Mouse (Mus musculus) lung, embryonic 15.5 days (tissue): ENCODE data around the gene Prss16. TPM values are rescaled to one million over a fixed set of nuclear protein-coding genes. Genes with fewer than 3 reads are reported as not detected.
A peak's percentile ranks its signal among the peaks of the same experiment; 100 is the strongest.

Experiments used
- ATAC-seq: fragments of 200-750 bp; cut with Nextera tagmentation; 2 replicates; pipeline ENCODE4 v1.8.0; 2017; ENCODE audit warnings: moderate number of reproducible peaks, borderline replicate concordance; ENCODE audit not compliant: low FRiP score, low TSS enrichment; ENCODE audit errors: extremely low read depth
- H3K27ac ChIP-seq: fragments of 300-500 bp; sonication (generic); 2 replicates; pipeline ENCODE4 v1.5.1; 2015; ENCODE audit warnings: moderate library complexity, mild to moderate bottlenecking, inconsistent platforms
- H3K27me3 ChIP-seq: fragments of 300-500 bp; sonication (generic); 2 replicates; pipeline ENCODE4 v1.6.1; 2015; ENCODE audit warnings: inconsistent platforms
- H3K36me3 ChIP-seq: fragments of 300-500 bp; sonication (generic); 2 replicates; pipeline ENCODE4 v1.6.1; 2015; ENCODE audit warnings: inconsistent platforms
- H3K4me1 ChIP-seq: fragments of 300-500 bp; sonication (generic); 2 replicates; pipeline ENCODE4 v1.6.1; 2015; ENCODE audit warnings: inconsistent platforms
- H3K4me2 ChIP-seq: fragments of 300-500 bp; sonication (generic); 2 replicates; pipeline ENCODE4 v1.6.1; 2015; ENCODE audit warnings: inconsistent platforms, mild to moderate bottlenecking, moderate library complexity
- H3K4me3 ChIP-seq: fragments of 300-500 bp; sonication (generic); 2 replicates; pipeline ENCODE4 v1.5.1; 2015; ENCODE audit warnings: mild to moderate bottlenecking, inconsistent platforms
- H3K9ac ChIP-seq: fragments of 300-500 bp; sonication (generic); 2 replicates; pipeline ENCODE4 v1.6.1; 2015; ENCODE audit warnings: inconsistent platforms
- H3K9me3 ChIP-seq: fragments of 300-500 bp; sonication (generic); 2 replicates; pipeline ENCODE4 v1.6.1; 2016; ENCODE audit warnings: inconsistent platforms
- WGBS: fragments of 180-500 bp; shearing (Covaris S2); methylation state at CpG from one replicate; pipeline ENCODE4 v1.1.7; 2015; 5-methylcytosine and 5-hydroxymethylcytosine counted together
- polyA plus RNA-seq: library from polyadenylated mRNA; unstranded; fragments of >200 nt; fragmentation: Nextera tagmentation; extraction: Ambion mirVana; gene quantifications from 2 replicates; pipeline ENCODE4 v1.2.1, GENCODE M21; 2015

The Prss16 gene
- polyA plus RNA-seq, 1 experiment from 2014 or later = 36.4 TPM

DNA sequence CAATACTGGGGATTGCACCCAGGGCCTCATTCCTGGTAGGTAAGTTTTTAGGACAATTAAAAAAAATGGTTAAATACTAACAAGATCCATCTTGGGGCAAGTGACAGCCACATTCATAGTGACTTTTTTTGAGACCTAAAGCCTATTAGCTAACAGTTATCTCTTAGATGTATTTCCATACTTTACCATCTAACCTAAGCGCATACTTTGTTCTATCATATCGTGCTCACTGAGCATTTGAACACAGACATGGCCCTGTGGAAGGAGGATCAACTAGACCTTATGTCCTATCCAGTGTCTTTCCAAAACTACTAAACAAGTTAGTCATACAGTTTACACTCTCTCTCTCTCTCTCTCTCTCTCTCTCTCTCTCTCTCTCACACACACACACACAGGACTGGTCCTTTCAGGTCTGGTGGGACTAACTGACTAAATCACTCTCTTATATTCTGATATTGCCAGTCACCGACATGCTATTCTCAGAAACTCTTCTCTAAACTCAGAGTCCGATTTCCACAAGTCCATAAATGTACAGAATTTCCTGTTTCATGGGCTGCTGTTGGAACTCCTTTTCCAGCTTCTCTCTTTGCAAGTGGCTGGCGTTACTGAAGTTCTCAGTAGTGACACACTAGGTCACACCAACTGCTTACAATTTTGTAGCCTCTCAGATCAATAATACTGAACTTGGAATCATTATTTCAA, 24.4 kb upstream of the Prss16 start:
- H3K9ac ChIP-seq = peak overlapping the region; percentile 46; the same call in 1 of the 2 replicates
- 39% methylated on average over 5 of the region's 5 CpGs for WGBS
- H3K27me3 ChIP-seq = no peaks in the 10 kb centered on the region
- ATAC-seq = no peak
- H3K4me2 ChIP-seq = peak overlapping the region; percentile 73
- H3K4me1 ChIP-seq = peaks cover 32% of the 10 kb centered on the region
- H3K4me3 ChIP-seq = peak overlapping the region; percentile 45
- no peaks in the 10 kb centered on the region for H3K36me3 ChIP-seq
- peak overlapping the region; percentile 93 for H3K27ac ChIP-seq
- H3K9me3 ChIP-seq = no peaks in the 10 kb centered on the region

DNA sequence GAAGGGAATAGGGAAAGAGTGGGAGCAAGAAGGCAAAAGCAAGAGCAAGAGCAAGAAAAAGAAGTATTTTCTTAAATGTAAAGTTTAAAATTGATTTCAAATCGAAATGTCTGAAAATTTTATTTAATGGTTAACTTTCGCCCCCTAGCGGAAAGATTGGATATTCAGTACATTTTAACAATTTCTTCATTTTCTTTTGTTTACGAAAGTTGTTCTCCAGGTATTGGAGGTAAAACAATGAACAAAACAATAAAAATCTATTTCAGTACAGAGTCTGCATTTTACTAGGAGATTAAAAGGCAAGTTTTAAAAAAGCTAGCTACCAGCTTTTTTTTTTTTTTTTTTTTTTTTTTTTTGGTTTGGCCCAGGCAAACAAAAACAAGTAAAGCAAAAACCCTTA, 21.0 kb upstream of the Prss16 start:
- 7% methylated on average over 4 of the region's 4 CpGs for WGBS

DNA sequence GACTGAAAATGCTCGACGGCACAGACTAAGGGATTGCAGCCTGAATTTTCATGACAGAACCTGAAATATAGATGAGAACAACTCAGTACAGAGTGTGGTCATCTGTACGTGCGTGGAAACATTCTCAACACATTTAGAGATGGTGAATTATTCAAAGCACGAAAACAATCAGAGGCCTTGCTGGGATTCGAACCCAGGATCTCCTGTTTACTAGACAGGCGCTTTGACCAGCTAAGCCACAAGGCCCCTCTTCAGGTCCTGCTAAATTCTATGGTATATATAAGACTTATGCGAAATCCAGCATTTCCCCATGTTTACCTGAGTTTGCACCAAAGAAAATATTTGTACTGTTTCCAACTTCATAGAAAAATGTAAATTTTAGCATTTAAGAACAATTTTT, 20.4 kb upstream of the Prss16 start:
- WGBS = 41% methylated on average over 8 of the region's 8 CpGs
- H3K4me1 ChIP-seq = peaks cover 22% of the 10 kb centered on the region; the same call in 1 of the 2 replicates
- no peak overlapping the region for H3K27ac ChIP-seq
- no peak overlapping the region for H3K9ac ChIP-seq
- no peaks in the 10 kb centered on the region for H3K36me3 ChIP-seq
- H3K4me3 ChIP-seq = no peak overlapping the region; the same call in 1 of the 2 replicates
- no peak for ATAC-seq
- H3K4me2 ChIP-seq = no peak overlapping the region; the same call in 1 of the 2 replicates
- no peaks in the 10 kb centered on the region for H3K9me3 ChIP-seq
- no peaks in the 10 kb centered on the region for H3K27me3 ChIP-seq

More for the DNA sequence above, 21.0 kb upstream of the Prss16 start:
- no peak overlapping the region for H3K4me3 ChIP-seq
- H3K9me3 ChIP-seq = no peaks in the 10 kb centered on the region
- no peak overlapping the region for H3K27ac ChIP-seq
- H3K27me3 ChIP-seq = no peaks in the 10 kb centered on the region
- H3K36me3 ChIP-seq = no peaks in the 10 kb centered on the region
- no peak for ATAC-seq
- peaks cover 22% of the 10 kb centered on the region; the same call in 1 of the 2 replicates for H3K4me1 ChIP-seq
- no peak overlapping the region for H3K9ac ChIP-seq
- no peak overlapping the region; the same call in 1 of the 2 replicates for H3K4me2 ChIP-seq

DNA sequence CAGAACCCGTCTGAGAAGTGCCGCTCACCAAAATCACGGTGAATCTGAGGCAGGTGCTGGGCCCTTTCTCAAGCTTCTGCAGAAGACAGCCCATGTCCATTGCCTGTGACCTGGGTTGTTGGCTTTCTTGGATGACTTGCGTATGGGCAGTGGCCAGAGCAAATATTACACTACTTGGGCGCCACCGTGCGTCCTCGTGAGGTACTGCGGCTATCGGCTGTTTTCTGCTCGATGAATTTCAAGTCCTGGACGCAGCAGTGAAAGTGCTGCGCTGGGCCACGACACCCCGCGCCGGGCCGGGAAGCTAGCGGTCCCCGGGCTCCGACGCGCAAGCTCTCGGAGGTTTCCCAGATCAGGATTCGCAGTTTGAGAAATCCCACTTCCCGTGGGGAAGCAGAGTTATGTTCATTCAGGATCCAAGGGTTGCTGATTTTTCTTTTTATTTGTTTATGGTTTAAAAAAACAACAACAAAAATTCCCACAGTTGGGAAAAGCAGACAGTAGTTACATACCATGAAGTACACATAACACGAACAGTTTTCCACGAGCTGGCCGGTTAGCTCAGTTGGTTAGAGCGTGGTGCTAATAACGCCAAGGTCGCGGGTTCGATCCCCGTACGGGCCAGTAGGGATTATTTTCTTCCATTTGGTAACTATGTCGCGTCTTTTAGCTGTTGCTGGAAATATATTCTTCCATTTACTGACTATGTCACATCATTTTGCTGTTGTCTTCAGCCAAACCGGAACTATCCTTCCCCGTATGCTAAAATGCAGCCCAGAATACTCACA, 19.3 kb upstream of the Prss16 start:
- Histone ChIP-seq H3K9ac (peak overlapping the region; percentile 56), H3K9me3 (no peaks in the 10 kb centered on the region), H3K27me3 (no peaks in the 10 kb centered on the region), H3K4me3 (peak overlapping the region; percentile 59), H3K4me1 (peaks cover 18% of the 10 kb centered on the region; the same call in 1 of the 2 replicates), H3K4me2 (peak overlapping the region; percentile 66), H3K36me3 (no peaks in the 10 kb centered on the region), H3K27ac (peak overlapping the region; percentile 91)
- peak; percentile 73 for ATAC-seq
- under 1% methylated on average over 40 of the region's 40 CpGs for WGBS

DNA sequence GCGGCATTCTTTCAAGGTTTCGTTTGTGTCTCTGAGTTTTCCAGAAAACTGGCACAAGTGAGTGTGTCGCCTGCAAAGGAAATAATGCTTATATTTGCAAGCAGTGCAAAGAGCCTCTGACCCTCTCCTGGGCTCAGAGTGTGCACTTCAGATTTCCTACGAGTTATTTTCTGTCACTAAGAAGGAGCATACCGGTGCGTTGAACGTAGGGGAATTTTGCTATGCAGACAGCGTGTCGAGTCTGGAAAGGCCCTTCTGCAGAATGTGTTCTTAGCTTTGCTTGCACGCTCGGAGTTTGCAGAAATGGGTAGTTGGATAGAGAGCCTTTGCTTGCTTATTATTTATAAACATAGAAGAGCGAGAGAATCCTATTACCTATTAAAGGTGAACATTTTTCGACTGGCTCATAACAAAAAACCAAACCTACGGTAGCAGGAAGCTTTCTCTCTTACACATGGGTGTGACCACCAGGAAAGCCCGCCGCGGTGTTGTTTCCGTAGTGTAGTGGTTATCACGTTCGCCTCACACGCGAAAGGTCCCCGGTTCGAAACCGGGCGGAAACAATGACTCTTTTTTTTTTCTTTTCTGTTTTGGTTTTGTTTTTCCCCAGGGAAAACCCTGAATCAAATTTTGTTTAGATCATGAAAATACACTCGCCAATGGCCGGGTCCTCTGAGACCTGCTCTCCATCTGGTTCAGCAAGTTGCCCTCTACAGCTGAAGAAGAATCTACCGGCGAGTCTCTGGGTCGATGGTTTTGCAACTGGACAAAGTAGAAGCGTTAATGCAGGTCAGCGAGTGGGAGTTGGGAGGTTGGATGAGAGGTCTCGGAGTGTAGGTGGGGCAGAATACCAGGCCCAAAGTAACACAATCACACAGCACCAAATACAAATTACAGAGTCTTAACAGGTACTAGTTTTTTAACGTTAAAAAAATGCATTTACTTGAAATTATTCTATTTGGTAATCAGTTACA, 16.8 kb upstream of the Prss16 start:
- peak overlapping the region; percentile 59; the same call in 1 of the 2 replicates for H3K27ac ChIP-seq
- H3K4me3 ChIP-seq = peak overlapping the region; percentile 44
- peak overlapping the region; percentile 60 for H3K4me2 ChIP-seq
- no peaks in the 10 kb centered on the region for H3K36me3 ChIP-seq
- peak overlapping the region; percentile 39 for H3K9ac ChIP-seq
- H3K9me3 ChIP-seq = no peaks in the 10 kb centered on the region
- 1% methylated on average over 35 of the region's 35 CpGs for WGBS
- H3K4me1 ChIP-seq = peaks cover 19% of the 10 kb centered on the region; the same call in 1 of the 2 replicates
- no peaks in the 10 kb centered on the region for H3K27me3 ChIP-seq
- ATAC-seq = peak; percentile 46; the same call in 1 of the 2 replicates

DNA sequence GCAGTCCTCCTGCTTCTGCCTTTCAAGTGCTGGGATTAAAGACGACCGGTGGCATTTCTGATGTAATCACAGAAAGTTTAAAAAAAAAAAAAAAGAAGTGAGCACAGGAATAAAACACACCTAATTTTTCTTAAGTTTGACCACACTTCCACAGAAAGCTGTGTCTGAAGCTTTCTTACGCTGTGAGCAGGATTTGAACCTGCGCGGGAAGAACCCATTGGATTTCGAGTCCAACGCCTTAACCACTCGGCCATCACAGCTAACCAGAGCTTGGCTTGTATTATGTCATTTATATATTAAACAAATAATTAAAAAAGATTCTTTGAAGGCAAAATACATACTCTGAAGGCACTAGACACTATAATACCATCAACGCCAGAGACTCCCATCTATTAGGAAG, 12.7 kb upstream of the Prss16 start:
- H3K4me3 ChIP-seq = peak overlapping the region; percentile 57
- WGBS = under 1% methylated on average over 9 of the region's 9 CpGs
- ATAC-seq = peak; percentile 73; the same call in 1 of the 2 replicates
- no peaks in the 10 kb centered on the region for H3K9me3 ChIP-seq
- peak overlapping the region; percentile 85 for H3K4me2 ChIP-seq
- H3K27me3 ChIP-seq = no peaks in the 10 kb centered on the region
- peaks cover 9% of the 10 kb centered on the region; the same call in 1 of the 2 replicates for H3K4me1 ChIP-seq
- H3K27ac ChIP-seq = peak overlapping the region; percentile 41
- H3K9ac ChIP-seq = peak overlapping the region; percentile 28
- no peaks in the 10 kb centered on the region for H3K36me3 ChIP-seq

DNA sequence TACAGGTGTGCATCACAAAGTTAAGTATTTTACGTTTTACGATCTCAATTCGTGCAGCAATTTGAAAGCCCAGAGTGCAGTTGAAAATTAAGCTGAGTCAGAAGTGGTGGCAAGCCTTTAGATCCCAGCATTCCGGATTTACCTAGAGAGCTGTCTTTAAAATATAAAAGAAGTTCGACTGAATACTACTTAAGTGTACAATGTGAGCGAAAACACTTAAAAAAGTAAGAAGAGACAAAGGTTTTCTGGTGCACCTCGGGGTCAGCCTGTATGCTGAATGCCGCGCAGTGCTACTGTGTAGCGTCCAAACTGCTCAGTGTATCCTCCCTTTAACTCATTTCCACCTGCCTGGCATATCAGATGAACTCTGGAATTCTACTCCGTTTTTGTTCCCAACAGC, 12.0 kb upstream of the Prss16 start:
- Histone ChIP-seq H3K4me3 (peak overlapping the region; percentile 57), H3K27ac (peak overlapping the region; percentile 41; the same call in 1 of the 2 replicates), H3K9ac (peak overlapping the region; percentile 28), H3K27me3 (no peaks in the 10 kb centered on the region), H3K4me1 (peaks cover 9% of the 10 kb centered on the region; the same call in 1 of the 2 replicates), H3K36me3 (no peaks in the 10 kb centered on the region), H3K9me3 (no peaks in the 10 kb centered on the region), H3K4me2 (peak overlapping the region; percentile 85)
- under 1% methylated on average over 11 of the region's 11 CpGs for WGBS
- no peak for ATAC-seq

DNA sequence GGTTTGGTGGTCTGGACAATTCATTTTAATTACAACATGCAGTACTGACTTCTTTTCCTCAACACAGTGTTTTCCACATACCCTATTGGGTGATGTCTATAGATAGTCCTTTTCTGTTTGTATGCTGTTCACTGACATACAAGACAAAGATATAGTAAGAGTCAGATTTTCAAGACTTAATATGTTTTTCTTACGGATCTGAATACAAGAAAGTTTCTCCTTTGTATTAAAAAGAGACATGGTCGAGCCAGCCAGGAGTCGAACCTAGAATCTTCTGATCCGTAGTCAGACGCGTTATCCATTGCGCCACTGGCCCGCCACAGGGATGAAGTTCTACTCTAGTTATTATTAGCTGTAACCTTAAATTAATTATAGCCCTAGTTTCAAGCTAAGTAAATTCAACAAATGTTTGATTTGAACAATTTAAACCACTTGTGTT, 11.4 kb upstream of the Prss16 start:
- H3K4me3 ChIP-seq = peak overlapping the region; percentile 57
- peaks cover 8% of the 10 kb centered on the region; the same call in 1 of the 2 replicates for H3K4me1 ChIP-seq
- peak; percentile 66 for ATAC-seq
- H3K27me3 ChIP-seq = no peaks in the 10 kb centered on the region
- no peaks in the 10 kb centered on the region for H3K9me3 ChIP-seq
- WGBS = under 1% methylated on average over 8 of the region's 8 CpGs
- peak overlapping the region; percentile 85 for H3K4me2 ChIP-seq
- peak overlapping the region; percentile 44 for H3K9ac ChIP-seq
- H3K36me3 ChIP-seq = no peaks in the 10 kb centered on the region
- no peak overlapping the region for H3K27ac ChIP-seq

DNA sequence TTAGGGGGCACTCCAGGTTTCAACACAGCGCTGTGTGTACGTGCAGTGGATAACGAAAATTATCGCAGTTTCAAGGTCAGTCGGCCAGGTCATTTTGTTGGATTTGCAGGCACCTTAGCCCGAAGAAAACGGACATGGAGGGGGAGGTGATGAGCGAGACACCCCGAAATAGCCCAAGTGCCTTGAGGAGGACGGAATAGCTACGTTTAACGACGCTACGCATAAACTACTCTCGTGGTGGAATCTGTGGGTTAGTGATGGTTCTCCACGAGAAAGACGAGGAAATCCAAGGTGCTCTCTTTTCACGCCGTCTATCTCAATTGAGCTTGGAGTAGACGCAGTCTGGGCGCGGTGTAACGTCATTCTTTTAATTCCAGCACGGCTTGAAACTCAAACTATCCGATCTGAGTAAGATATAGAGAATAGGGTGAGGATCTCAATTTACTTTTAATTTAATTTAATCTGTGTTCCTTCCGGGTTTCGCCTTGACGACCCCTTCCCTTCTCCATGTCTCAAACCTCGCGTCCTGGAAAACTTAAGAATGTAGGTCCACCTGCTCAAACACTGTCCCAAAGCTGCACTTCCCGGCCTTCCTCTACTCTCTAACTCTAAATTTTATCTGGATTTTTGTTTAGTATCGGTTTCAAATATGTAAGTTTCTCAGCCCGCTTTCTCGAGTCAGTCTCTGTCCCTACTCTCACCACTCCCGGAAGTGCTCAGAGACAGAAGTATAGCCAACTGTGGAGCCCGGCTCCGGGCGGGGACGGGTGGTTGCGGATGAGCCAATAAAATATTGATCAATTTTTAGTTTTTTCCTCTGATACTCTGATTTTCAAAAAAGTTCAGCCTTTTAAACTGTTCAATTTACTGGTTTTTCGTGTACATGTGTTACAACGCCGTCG, 10.6 kb upstream of the Prss16 start:
- no peak; the same call in 1 of the 2 replicates for ATAC-seq
- no peak overlapping the region for H3K27ac ChIP-seq
- peak overlapping the region; percentile 85 for H3K4me2 ChIP-seq

More for the DNA sequence above, 10.6 kb upstream of the Prss16 start:
- Histone ChIP-seq H3K27me3 (peaks cover 3% of the 10 kb centered on the region; the same call in 1 of the 2 replicates), H3K9ac (peak overlapping the region; percentile 44), H3K4me1 (peaks cover 8% of the 10 kb centered on the region; the same call in 1 of the 2 replicates), H3K9me3 (no peaks in the 10 kb centered on the region), H3K36me3 (no peaks in the 10 kb centered on the region), H3K4me3 (peak overlapping the region; percentile 57)
- WGBS = under 1% methylated on average over 44 of the region's 44 CpGs
